Mouse (Mus musculus) thymus, postnatal 25 days (tissue): ENCODE data around the gene Col7a1.

Experiments
- DNase-seq: peaks from one replicate; pipeline ENCODE4 v3.0.0; 2022

Col7a1 gene

GRCm38 (mm10) chr9:108953081-108953636 lies at the start of gene Col7a1:
TSS of gene Col7a1 (plus strand) at chr9:108953586.
- DNase-seq, result no peak

GRCm38 (mm10) chr9:108912308-108912707 lies 41.1 kb upstream of the Col7a1 start:
- no peak for DNase-seq

DNA sequence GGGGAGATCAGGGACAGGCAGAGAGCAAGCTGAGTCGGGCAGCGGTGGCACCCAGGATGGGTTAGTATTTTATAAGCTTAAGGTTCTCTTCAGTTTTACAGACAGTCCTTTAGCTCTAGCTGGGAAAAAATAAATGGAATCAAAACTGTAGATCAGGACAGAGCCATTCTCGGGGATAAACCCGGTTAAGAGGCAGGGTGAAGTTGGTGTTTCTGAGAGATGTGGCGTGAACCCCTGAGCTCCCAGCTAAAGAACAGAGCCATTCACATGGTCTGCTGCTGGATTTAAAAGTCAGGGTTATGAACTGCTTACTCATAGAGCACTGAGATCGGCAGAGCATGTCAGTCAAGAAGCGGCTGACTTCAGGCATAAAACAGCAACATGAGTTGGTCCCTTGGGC lies 40.2 kb upstream of the Col7a1 start:
- DNase-seq, result no peak

GRCm38 (mm10) chr9:108913621-108914020 lies 39.8 kb upstream of the Col7a1 start:
- DNase-seq, result no peak

DNA sequence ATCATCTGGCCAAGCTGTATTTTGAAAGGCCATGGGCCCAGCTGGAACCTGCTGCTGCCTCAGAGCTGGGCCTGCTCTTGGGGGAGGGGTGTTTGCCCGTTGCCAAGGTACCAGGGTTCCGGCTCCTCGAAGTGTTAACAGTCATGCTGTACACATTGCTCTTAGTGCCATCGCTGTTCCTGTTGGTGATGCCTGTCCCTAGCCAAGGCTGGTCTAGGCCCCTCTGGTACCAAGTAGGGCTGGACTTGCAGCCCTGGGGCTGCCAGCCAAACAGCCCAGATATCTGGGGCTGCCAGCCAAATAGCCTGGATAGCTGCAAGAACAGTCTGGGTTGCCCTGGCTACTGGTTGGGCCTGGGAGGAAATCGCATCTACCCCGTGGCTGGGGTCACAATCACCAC lies 38.9 kb upstream of the Col7a1 start, which contains the start of gene Tmem89:
Tmem89 (plus strand) TSS at position 129 of the 400 bp plus-strand sequence.
- no peak for DNase-seq

GRCm38 (mm10) chr9:108925897-108926296 lies 27.5 kb upstream of the Col7a1 start:
- DNase-seq, result no peak

GRCm38 (mm10) chr9:108928424-108928823 lies 25.0 kb upstream of the Col7a1 start:
- DNase-seq, result no peak

- no peak for DNase-seq
Observed at GRCm38 (mm10) chr9:108935991-108936390, 17.4 kb upstream of the Col7a1 start.

- DNase-seq, result peak; percentile 93
Observed at GRCm38 (mm10) chr9:108936418-108937364, 16.7 kb upstream of the Col7a1 start, which contains the start of gene Uqcrc1. TSS of gene Uqcrc1 (plus strand) at chr9:108936633.

DNA sequence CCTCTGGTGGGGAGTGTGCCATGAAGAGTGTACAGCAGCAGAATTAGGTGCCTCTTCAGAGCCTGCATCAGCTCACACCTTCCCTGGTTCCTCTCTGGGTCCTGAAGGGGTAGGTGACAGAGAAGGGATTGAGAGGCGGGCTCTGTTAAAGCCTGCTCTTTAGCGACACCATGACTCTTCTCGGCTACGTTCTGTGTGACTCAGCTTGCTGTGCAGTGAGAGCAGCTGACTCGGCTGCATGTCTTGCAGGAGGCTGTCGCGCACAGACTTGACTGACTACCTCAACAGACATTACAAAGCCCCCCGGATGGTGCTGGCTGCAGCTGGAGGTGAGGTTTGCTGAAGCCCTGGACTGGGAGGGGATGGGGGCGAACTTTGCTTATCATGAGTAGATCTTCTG lies 8.3 kb upstream of the Col7a1 start:
- no peak for DNase-seq

DNA sequence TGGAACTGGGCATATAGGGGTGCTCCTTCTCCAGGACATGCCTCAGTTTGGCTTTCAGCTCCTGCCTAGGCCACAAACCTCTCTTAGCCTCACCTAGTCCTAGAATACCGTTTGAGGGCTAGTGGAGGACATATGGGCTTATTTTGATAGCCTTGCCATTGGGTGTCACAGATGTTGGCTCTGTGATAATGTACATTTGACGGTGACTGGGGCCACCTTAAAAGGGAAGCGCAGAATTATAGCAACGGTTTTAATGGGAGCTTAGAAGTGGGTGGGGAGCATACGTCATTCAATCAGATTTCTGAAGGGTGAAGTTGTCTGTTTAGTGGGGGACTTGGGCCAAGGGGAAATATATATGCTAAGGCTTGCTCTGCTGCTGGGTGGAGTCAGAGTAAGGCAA lies 7.8 kb upstream of the Col7a1 start:
- DNase-seq, result no peak

DNA sequence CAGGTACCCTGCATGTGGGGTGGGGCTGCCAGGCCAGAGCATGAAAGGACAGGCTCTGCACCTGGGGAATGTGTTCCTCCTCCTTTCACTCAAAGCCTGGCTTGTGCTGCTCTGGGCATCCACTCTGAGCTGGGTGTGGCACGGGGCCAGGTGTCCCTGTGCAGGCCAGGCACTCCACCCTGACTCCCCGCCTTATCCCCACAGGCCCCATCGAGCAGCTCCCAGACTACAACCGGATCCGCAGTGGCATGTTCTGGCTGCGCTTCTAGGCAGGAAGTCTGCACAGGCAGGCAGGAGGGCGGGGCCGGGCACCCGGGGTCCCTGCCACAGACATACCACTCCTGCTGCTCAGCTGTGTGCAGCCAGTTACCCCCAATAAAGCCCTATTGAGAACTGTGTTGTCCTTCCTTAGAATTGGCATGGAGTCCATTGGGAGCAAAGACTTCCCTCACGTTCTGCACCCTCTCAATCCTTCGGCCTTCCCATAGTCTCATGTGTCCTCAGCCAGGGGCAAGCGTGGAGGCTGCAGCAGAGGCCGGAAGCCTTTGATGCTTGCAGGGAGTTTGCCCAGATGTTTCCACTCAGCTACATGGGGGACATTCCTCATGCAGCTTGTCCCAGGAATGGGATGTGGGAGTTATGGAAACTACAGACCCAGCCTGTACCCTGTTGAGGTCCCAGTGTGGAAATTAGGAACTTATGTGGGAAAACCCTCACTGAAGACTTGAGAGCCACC lies 4.0 kb upstream of the Col7a1 start:
- no peak for DNase-seq

DNA sequence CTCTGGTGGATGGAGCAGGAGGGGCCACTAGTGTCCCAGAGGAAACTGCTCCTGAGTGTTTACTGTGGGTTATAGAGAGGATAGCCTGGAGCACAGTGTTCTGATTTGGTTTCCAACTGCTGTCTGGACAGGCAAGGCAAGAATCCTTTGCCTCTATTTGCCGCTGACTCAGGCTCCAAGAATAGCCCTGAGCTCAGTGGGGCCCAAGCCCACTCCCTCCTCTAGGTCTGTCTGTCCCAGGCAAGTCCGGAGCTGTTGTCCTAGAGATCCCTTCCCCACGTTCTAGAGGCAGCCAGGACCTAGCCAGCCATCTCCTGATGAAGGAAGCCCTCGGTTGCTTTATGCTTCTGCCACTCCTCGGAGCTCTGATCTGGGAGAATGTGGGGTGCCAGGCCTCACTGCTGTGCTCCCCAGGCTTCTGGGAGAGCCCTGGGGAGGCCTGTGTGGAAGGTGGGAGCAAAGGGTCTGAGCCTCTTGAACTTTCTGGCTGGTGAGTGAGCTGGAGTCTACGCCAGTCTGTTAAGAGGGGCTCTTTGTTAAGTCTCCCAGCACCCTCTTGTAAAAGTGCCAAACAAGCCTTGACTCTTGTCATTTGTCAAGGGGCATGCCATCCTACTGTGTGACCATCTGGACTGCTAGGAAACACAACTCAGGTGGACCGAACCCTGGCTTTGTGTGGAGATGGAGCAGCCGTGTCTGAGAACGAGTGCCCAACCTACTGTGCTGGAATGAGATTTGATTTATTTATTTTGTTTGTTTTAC lies 3.2 kb upstream of the Col7a1 start:
- DNase-seq, result no peak

GRCm38 (mm10) chr9:108955241-108955640 lies 1.9 kb downstream of the Col7a1 start:
- no peak for DNase-seq

DNA sequence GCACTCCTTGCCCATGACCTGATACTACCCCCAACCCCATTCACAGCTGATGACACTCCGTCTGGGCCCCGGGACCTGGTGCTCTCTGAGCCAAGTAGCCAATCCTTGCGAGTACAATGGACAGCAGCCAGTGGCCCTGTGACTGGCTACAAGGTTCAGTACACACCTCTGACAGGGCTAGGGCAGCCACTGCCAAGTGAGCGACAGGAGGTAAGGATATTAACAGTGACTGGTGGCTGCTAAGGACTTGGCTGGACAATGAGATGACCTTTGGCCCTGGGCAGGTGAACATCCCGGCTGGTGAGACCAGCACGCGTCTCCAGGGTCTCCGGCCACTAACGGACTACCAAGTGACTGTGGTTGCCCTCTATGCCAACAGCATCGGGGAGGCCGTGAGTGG lies 2.5 kb downstream of the Col7a1 start:
- DNase-seq, result no peak

- DNase-seq, result no peak
Observed at GRCm38 (mm10) chr9:108963577-108963976, 10.2 kb downstream of the Col7a1 start.

GRCm38 (mm10) chr9:108964338-108964737 lies 11.0 kb downstream of the Col7a1 start:
- DNase-seq, result no peak

- no peak for DNase-seq
Observed at GRCm38 (mm10) chr9:108970623-108971022, 17.2 kb downstream of the Col7a1 start.

DNA sequence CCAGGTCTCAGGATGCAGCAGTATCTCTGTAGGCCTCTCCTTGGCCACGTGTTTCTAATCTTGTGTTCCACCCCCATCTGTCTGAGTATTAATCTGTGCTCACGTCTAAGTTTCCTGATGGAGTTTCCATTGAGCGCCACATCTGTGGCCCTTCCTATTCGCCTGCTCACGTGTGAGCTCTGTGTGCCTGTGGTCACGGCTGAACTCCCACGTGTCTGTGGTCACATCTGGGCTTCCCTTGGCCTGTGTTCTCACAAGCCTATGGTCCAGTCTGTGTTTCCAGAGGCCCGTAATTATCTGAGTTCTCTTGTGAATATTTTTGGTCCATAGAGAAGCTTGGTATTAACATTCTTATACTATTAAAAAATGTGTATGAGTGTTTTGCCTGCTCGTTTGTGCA lies 23.1 kb downstream of the Col7a1 start:
- no peak for DNase-seq

DNA sequence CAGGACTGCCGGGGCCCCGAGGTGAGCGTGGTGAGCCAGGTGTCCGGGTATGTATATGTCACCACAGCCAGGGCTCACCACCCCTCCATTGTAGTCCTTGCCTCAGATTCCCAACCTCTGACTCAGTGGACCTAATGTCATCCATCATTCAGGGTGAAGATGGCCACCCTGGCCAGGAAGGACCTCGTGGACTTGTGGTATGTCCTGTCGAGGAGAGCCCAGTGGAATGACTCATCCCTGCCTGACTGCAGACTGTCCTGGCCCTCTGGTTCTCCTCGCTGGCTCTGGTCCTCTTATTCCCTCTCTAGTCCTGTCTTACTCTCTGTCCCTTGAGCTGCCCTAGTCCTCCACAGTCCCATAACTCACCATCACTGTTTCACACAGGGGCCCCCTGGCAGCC lies 24.6 kb downstream of the Col7a1 start:
- no peak for DNase-seq

DNA sequence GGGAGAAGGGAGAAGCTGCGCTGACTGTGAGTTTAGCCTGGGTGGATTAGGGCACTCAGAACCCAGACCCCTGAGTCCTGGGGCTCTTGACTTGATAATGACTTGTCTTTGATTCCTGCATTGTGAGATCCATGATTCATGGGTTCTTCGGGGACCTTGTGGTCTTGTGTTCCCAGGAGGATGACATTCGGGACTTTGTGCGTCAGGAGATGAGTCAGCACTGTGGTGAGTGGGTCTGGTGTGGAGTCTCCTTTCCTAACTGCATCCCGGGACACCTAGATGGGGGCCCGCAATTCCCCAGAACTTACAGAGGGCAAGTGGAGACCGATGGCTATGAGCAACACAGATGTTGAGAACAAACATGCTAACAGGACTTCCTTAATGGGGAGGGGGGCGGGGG lies 29.1 kb downstream of the Col7a1 start:
- DNase-seq, result no peak

- DNase-seq, result no peak
Observed at GRCm38 (mm10) chr9:108983209-108983608, 29.8 kb downstream of the Col7a1 start.

DNA sequence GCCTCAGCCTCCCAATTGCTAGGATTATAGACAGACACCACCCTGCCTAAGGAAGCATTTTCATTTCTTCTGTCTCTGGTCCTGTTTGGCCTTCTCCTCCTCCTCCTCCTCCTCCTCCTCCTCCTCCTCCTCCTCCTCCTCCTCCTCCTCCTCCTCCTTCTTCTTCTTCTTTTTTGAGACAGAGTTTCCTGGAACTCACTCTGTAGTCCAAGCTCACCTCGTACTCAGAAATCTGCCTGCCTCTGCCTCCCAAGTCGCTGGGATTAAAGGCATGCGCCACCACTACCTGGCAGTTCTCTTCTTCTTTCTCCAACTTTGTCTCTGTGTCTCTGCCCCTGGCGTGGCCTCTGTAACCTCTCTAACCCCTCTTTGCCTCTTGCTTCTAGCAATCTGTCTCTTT lies 32.3 kb downstream of the Col7a1 start, which contains the start of gene Ucn2:
Ucn2 (plus strand) TSS at position 301 of the 400 bp plus-strand sequence.
- no peak for DNase-seq
